Mouse (Mus musculus): ENCODE data around the gene Ttc29.

Gene Ttc29

DNA sequence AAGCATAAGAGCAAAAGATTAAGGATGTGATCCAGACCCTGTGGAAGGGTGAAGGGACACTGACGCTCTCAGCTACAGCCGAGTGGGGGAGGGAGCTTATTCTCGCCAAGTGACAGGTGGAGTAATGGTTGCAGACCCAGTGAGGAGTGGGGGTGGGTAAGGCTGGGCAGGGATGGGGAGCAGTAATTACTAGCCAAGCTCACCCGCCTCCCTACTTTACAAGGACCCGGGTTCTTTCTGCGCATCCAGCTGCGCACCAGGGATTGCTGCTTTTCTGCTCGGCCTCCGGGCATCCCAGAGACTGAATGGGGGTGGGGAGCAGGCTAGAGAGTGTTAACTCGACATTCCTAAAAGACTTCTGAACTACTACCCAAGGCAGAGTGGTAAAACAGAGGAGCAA is 213.4 kb downstream of the Ttc29 start:
- DNase-seq (ENCODE audit: extremely low spot score): no peak

DNA sequence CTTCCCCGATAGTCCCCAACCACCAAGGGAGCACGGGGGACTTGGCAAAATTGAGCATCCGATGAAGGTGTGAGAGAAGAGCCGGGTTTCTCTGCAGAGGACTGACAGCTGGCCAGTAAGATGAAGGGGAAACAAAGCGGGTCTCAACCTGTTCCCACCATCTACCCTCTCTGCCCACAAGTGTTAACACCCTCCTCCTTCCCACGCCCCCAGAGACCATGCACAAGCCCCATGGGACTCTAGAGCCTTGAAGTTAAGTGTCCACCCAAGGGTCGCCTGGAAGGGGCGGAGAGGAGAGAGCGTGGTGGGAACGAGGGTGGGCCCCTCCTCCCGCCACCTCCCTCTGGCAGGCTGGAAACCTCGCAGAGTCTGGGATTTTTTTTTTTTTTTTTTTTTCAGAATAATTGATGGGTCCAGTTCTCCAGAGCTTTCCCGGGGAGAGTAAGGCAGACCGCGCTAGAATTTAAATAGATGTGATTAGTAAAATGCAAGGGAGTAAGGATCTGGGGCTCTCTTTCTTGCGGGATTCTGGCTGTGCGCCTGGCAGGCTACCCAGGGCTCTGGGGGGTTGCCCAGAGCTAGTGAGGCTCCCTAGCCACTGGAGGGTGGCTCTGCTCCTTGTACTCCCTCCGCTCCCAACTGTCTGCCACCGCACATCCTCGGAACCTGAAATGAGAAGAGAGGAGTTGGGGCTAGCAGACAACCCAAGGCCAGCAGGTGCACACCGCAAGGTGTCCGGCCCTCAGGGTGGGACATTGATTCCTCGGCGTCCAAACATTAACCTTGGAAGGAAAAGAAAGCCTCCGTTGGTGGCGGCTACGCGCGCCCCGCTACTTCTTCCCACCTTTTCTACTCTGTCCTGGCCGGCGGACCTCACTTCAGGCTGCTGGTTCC is 214.0 kb downstream of the Ttc29 start:
- DNase-seq (ENCODE audit: extremely low spot score): no peak

DNA sequence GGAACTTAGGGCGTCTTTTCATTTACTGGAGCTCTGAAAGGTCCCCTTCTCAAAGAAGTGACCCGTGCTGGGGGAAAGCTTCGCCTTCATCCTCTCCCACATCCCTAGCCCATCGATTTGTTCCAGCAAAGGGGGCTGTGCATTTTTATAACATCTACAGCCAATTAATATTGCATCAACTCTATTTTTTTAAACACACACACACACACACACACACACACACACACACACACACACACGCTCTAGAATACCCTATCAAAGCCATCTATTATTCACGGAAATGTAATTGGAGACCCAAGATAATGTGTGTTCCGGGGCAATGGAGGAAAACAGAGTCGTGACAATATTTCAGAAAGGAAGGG is 214.7 kb downstream of the Ttc29 start:
- no peak for DNase-seq (ENCODE audit: extremely low spot score)

DNA sequence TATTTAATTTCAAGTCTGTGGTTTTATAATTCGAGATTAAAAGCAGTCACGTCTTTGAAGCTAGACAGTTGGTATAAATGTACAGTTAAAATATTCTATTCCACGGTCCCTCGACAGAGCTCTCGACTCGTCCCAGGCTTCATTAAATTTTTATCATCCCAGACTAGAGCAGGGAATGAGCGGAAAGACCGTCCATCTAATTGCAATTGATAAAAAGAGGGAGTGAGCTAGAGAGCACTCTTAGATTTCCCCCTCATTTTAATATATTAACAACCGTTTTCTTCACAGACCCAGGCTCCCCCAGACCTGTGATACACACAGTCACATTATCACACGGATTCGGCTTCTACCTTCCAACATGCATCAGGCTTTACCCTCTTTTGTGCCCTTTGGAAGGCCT is 215.1 kb downstream of the Ttc29 start:
- DNase-seq (ENCODE audit: extremely low spot score): no peak

DNA sequence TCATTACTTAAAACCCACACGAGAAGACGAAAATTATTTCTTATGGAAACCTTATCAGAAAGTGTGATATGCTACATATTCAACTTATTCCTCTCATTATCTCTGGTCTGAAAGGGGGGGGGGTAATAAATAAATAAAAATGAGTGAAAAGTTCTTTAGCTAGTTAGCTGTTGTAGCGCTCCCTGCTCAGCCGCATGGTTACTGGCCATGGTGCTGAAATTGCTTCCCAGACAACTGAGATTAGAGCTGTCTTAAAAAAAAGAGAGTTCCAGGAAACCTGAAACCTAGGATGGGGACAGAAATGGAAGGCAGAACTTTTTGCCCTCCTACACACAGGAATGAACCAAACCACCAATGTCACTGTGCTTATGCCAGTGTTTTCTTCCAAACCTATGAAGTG is 218.3 kb downstream of the Ttc29 start:
- peak; percentile 75 for DNase-seq (ENCODE audit: extremely low spot score)

DNA sequence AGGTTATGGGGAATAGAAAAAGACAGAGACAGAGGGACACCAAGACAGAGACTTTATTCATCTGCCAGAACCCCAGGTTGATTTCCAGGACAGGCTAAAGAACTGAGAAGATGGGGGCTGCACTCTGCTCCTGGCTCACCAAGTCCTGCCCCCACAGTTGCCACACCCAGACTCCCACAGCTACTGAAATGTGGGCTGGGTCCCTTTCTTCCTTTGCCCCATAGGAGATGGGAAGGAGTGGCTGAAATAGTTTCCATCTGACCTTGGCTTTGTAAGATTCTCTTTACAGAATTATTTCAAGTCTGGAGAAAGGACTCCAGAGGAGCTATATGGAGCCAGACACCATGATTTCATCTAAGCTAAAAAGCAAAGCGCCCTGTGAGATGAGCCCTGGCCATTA is 219.4 kb downstream of the Ttc29 start:
- no peak for DNase-seq (ENCODE audit: extremely low spot score)

DNA sequence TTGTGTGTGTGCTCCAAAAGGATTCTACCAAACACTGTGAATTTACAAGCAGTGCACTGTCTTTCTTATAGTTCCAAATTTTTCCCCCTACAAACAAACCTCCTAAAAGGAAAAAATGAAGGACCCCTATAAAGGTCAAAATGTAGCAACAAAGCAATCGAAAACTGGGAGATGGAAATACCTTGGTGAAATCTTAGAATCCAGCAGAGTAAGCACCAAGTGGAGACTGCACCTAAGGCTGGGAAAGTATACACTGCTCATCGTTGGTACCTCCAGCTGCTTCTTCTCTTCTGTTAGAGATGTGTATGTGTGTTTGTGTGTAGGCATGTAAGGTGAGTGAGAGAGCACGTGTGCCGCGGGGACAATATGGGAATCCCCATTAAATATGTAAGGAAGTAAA is 220.2 kb downstream of the Ttc29 start:
- DNase-seq (ENCODE audit: extremely low spot score): no peak

DNA sequence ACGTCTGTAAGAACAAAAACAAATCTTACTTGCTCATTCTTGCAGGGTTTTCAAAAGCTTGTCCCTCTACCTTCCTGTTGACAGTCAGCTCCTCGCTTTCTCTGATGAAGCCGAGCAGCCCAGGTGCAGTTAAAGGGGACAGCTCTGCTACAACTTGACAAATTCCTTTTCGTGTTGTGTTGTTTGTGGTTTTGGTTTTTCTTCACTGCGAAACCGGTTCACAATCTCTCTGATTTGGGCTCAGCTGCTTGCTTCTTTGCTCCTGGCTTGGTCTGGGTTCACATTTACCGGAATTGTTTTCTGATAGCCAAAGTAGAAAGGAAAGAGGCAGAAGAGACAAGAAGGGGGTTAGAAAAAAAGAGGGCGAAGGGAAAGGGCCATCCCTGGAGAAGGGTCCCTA is 221.2 kb downstream of the Ttc29 start:
- DNase-seq (ENCODE audit: extremely low spot score): peak; percentile 23

DNA sequence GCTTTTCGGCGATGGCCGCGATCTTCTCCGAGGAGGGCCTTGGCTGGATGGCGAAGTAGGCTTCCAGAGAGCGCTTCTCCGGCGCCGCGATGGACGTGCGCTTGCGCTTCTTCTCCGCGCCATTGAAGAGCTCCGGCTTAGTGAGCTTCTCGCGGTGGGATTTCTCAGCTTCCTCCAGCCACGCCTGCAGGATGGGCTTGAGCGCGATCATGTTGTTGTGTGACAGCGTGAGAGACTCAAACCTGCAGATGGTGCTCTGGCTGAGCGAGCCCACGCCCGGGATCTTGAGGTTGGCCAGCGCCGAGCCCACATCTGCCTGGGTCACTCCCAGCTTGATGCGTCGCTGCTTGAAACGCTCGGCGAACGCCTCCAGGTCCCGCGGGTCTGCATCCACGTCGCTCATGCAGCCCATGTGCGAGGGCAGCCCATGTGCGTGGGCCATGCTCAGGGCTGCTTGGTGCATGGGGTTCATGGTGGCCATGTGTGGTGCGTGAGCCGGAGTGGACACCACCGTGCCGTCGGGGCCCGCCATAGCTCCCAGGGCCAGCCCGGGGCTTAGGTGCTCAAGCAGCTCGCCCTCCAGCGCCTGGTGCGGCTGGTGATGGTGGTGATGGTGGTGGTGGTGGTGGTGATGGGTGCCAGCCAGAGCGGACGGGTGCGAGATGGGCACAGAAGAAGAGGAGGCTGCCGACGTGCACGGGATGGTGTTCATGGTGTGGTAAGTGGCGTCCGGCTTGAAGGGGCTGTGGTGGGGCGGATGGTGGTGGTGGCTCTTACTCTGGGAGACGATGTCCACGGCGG is 221.9 kb downstream of the Ttc29 start:
- DNase-seq (ENCODE audit: extremely low spot score): peak; percentile 44

DNA sequence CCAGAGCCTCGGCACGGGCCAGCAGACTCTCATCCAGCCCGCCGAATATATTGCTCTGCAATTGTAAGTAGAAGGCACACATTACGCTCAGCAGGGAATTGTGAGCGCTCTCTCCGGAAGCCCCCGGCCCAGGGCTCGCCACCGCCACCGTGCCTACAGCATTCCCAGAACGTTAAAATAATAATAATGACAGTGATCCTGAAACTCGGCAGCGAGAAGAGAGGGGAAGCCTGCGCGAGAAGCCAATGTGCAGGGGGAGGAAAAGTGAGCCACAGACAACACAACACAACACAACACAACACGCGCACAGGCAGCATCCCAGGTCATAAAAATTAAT is 222.5 kb downstream of the Ttc29 start:
- no peak for DNase-seq (ENCODE audit: extremely low spot score)

DNA sequence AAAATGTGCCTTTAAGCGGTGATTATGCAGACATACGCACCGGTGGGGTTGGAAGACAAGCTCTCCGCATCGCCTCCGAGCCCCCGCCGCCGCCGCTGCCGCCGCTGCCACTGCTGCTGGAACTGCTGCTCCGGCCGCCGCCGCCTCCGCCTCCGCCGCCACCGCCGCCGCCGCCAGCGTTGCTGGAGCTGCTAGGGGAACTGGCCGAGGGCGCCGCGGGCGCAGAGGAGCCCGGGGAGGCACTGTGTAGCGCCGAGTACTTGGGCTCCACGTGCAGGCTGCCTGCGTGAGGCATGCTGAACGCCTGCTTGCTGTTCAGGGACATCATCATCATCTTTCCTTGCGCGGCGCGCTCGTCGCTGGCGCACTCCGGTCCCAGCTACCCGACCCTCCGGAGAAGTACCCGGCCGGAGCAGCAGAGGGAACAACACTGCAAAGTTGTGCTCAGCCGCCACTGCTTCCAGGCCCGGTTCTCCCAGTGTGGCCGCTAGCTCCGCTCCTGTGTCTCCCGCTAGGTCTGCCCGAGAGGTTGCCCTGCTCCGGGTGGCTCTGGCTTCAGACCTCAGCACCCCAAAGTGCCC is 223.1 kb downstream of the Ttc29 start, which contains the start of gene Pou4f2:
Gene Pou4f2 (minus strand): TSS at position 575 of the 581 bp plus-strand sequence.
- peak; percentile 68 for DNase-seq (ENCODE audit: extremely low spot score)

DNA sequence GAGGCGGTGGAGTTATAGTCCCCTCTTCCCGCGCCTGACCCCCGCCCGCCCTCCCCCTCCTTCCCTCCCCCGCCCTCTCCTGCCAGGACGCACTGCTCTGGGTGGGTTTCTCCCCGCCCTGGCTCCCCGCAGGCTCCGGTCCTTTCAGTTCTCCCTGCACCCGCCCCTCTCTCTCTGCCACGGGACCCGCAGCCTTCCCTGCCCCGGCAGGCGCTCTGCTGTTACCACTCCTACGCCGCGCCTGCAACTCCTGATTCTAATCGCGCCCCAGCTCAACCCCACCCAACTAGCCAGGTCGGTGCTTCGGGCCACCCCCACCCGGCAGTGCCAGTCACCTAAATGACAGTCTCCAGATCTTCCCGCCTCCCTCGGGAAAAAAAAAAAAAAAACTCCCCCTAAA is 223.6 kb downstream of the Ttc29 start:
- DNase-seq (ENCODE audit: extremely low spot score): no peak

DNA sequence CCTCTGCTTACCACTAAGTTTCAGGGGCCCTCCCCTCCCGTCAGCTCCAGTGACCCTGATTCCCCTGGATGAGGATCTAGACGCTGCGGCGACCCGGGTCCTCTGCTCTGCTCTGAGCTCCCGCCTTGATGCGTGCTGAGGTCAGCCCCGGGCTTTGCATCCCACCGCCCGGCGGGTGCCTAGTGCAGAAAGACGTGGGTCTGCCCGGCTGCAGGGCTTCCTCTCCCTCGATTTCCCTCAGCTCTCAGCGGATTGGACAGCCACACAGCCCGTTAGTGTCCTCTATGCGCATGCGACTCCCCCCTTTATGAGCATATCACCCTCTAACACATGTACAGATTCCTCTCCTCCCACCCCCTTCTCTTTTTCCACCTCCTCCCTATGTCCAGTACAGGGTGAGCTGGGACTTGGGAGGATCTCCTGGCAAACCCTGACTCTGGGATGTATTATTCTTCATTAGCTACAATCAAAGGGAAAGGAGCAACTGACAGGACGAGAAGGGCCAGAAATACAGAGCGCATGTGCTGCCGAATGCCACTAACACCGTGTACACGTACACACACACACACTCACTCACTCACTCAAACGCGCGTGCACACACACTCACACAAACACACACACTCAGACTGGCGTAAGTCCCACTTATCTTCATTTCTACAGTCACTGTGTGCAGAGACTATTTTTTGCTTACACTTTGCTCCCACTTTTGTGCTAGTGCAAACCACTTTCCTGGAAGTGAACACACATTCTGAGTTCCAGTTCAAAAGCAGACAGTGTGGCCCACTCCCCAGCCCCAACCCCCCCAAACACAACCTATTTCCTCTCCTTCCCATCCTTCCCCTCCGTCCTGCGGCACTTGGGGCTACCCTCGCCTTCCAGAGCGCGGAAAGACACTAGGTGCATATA is 224.3 kb downstream of the Ttc29 start:
- DNase-seq (ENCODE audit: extremely low spot score): no peak

DNA sequence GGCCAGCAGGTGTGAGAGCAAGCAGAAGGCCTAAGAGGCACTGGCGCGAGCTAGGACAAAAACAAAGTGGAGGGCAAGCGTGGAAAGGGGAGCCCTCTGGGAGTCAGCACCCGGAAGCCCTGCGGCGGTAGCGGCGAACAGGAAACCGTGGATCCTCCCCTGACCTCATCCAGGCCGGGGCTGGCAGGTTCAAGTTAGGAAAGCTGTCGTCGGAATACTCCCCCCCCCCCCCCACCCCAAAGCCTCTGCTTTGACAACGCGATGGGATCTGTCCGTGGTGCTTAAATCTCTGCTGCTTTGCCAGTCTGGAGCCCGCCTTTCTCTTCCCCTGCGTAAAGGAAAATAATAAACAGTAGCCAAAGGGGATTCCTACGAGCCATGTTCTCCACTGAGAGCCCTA is 225.0 kb downstream of the Ttc29 start:
- peak; percentile 72 for DNase-seq (ENCODE audit: extremely low spot score)

DNA sequence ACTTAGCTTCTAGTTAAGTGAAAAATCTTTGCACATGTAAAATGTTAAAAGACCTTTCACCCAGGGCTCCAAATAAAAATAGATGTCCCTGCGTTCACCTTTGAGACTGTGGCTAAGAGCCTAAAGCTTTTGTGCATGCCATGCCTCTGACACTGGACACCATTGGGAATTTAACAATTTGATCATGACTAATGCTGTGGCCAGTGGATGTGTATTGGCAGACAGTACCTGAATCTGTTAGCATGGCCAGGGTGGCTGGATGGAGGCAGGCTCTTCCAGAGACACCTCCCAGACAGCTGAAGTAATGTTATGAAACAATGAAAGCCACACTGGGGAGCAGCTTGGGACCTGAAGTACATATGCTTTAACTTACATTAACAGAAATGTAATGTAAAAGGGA is 229.7 kb downstream of the Ttc29 start:
- DNase-seq (ENCODE audit: extremely low spot score): no peak

Measured in embryo, embryonic 9.5 days (tissue).